Mouse (Mus musculus) forebrain, embryonic 15.5 days (tissue): ENCODE measurements around the gene Ces2f. TPM values are rescaled to one million over a fixed set of nuclear protein-coding genes. Genes with fewer than 3 reads are reported as not detected.

Source experiments
- ATAC-seq: fragments of 200-750 bp; cut with Nextera tagmentation; replicated peaks from 2 replicates; pipeline ENCODE4 v1.8.0; 2017; ENCODE audit warnings: mild to moderate bottlenecking, moderate TSS enrichment, moderate library complexity
- H3K27ac ChIP-seq: fragments of 300-500 bp; sonication (generic); replicated peaks from 2 replicates; pipeline ENCODE4 v1.5.1; 2015; ENCODE audit warnings: mild to moderate bottlenecking, inconsistent platforms
- H3K27me3 ChIP-seq: fragments of 300-500 bp; sonication (generic); 2 replicates; pipeline ENCODE4 v1.6.1; 2015; ENCODE audit warnings: inconsistent platforms
- H3K36me3 ChIP-seq: fragments of 300-500 bp; sonication (generic); 2 replicates; pipeline ENCODE4 v1.6.1; 2015; ENCODE audit warnings: mild to moderate bottlenecking, inconsistent platforms
- H3K4me1 ChIP-seq: fragments of 300-500 bp; sonication (generic); 2 replicates; pipeline ENCODE4 v1.6.1; 2015; ENCODE audit warnings: inconsistent platforms
- H3K4me2 ChIP-seq: fragments of 300-500 bp; sonication (generic); replicated peaks from 2 replicates; pipeline ENCODE4 v1.6.1; 2015; ENCODE audit warnings: mild to moderate bottlenecking, inconsistent platforms
- H3K4me3 ChIP-seq: fragments of 300-500 bp; sonication (generic); 2 replicates; pipeline ENCODE4 v1.5.1; 2015; ENCODE audit warnings: mild to moderate bottlenecking, inconsistent platforms
- H3K9ac ChIP-seq: fragments of 300-500 bp; sonication (generic); replicated peaks from 2 replicates; pipeline ENCODE4 v1.6.1; 2015; ENCODE audit warnings: mild to moderate bottlenecking, inconsistent platforms
- H3K9me3 ChIP-seq: fragments of 300-500 bp; sonication (generic); 2 replicates; pipeline ENCODE4 v1.6.1; 2016; ENCODE audit warnings: inconsistent platforms
- WGBS: fragments of 180-500 bp; shearing (Covaris S2); methylation state at CpG from one replicate; pipeline ENCODE4 v1.1.7; 2015; ENCODE audit warnings: mixed read lengths; 5-methylcytosine and 5-hydroxymethylcytosine counted together
- polyA plus RNA-seq: library from polyadenylated mRNA; unstranded; fragments of >200 nt; fragmentation: Nextera tagmentation; extraction: Ambion mirVana; gene quantifications from 2 replicates; pipeline ENCODE4 v1.2.1, GENCODE M21; 2015

Gene Ces2f
- polyA plus RNA-seq, 1 experiment from 2014 or later: not detected

DNA sequence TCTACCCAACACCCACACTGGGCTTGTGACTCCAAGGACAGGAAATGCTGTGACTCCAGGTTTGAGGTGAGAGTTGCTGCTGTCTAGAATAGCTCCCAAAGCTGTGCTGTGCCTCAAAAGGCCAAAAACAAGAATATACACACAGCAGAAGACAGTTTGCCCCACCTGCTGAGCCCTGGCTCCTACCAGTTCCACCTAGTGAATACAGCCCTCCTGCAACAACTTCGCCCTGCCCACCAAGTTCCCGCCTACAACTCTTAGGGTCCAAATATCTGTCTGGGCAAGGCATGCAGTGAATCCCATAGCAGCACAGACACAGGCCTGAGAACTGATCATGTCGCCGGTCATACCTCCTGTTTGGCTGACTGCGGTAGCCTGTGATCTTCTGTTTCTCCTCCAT lies 37.0 kb downstream of the Ces2f start:
- no peak for ATAC-seq
- Histone ChIP-seq H3K4me2 (no peak overlapping the region), H3K4me3 (no peak overlapping the region), H3K27me3 (no peaks in the 10 kb centered on the region), H3K36me3 (no peaks in the 10 kb centered on the region), H3K9ac (no peak overlapping the region), H3K9me3 (no peaks in the 10 kb centered on the region), H3K27ac (no peak overlapping the region), H3K4me1 (no peaks in the 10 kb centered on the region)
- WGBS: 92% methylated on average over 5 of the region's 5 CpGs

DNA sequence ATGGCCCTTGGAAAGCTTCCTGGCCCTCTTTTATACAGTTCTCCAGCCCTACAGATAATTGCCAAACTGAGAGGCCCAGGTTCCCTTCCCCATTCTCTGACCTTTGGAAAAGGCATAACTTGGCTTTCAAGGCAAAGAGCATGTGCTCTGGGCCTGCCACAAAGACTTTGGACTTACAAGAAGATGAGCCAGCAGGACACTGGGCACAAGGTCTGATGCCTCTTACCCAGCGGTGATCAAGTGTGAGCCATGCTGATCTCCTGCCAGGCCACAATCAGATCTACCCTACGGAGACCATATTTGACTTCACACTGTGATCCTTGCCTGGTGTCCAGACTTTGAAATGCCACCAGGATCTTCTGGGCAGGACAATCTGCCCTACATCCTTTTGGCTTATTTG lies 37.8 kb downstream of the Ces2f start:
- 96% methylated on average over 2 of the region's 2 CpGs for WGBS
- Histone ChIP-seq H3K27ac (no peak overlapping the region), H3K4me2 (no peak overlapping the region), H3K36me3 (no peaks in the 10 kb centered on the region), H3K9me3 (no peaks in the 10 kb centered on the region), H3K4me1 (no peaks in the 10 kb centered on the region), H3K4me3 (no peak overlapping the region), H3K9ac (no peak overlapping the region), H3K27me3 (no peaks in the 10 kb centered on the region)
- ATAC-seq: no peak

DNA sequence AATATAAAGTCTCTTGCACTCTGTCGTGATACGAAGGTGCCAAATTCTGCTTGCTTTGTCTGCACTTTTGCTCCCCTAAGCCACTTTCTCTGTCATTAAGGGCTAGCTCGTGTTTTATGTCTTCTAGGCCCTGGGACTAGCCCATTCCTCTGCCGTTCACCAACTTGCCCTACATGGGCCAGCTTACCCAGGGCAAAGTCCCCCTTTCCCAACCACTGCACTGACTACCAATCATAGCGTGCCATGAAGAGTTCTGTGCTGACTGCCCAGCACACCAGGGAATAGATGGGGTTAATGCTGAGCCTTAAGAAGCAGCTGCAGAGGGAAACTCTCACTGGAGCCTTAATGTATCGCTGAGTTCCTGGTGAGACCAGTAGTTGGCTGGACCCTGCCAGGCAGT lies 51.0 kb downstream of the Ces2f start:
- Histone ChIP-seq H3K27me3 (no peaks in the 10 kb centered on the region), H3K4me3 (no peak overlapping the region), H3K9ac (no peak overlapping the region), H3K4me1 (no peaks in the 10 kb centered on the region), H3K27ac (no peak overlapping the region), H3K4me2 (no peak overlapping the region), H3K36me3 (no peaks in the 10 kb centered on the region), H3K9me3 (no peaks in the 10 kb centered on the region)
- WGBS: 87% methylated on average over 6 of the region's 6 CpGs
- no peak for ATAC-seq

DNA sequence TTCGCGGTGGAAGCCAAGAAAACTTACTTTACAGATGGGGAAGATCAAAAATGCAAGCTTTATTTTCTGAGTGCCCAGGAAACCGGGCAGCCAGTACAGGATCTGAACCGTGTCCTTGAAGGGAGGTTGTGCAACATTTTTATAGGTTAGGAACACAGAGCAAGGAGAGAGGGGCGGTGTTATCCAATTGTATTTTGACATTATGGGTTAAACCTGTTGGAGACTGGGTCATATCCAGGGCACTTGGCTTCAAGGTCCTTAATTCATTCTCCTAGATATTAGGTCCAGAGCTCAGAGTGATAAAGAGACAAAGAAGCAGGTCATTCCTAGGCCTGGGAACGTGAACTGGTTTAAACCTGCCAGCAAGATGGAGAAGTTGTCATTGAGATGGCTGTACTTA lies 52.0 kb downstream of the Ces2f start:
- H3K4me2 ChIP-seq: no peak overlapping the region
- no peaks in the 10 kb centered on the region for H3K9me3 ChIP-seq
- ATAC-seq: no peak
- H3K9ac ChIP-seq: no peak overlapping the region
- 88% methylated on average over 6 of the region's 6 CpGs for WGBS
- H3K4me3 ChIP-seq: no peak overlapping the region
- H3K4me1 ChIP-seq: no peaks in the 10 kb centered on the region
- H3K27ac ChIP-seq: no peak overlapping the region
- H3K36me3 ChIP-seq: no peaks in the 10 kb centered on the region
- no peaks in the 10 kb centered on the region for H3K27me3 ChIP-seq

DNA sequence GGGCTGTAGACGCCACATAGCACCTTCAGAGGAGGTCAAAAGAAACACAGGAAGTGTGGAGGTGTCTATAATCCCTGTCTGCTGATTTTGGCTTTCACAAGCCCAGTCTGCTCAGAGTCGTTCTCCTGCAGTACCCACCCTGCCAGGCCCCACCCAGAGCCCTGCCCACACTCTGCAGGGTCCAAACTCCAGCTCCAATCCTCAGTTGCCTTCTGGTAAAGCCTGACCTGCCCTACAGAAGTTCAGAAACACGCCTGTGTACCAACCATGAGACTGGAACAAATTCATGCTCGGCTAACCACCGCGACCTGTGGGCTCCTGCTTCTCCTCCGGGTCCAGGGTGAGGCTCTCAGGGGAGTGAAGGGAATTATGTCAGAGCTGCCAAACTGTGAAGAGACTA lies 53.4 kb downstream of the Ces2f start, which contains the start of gene Ces2h:
Gene Ces2h (plus strand): TSS at position 268 of the 400 bp plus-strand sequence.
- H3K4me1 ChIP-seq: no peaks in the 10 kb centered on the region
- no peak within 1 kb of the TSS for H3K27ac ChIP-seq
- no peak within 1 kb of the TSS for H3K4me2 ChIP-seq
- H3K27me3 ChIP-seq: no peaks in the 10 kb centered on the region
- no peaks in the 10 kb centered on the region for H3K9me3 ChIP-seq
- no peaks in the 10 kb centered on the region for H3K36me3 ChIP-seq
- no peak within 1 kb of the TSS for H3K9ac ChIP-seq
- WGBS: 83% methylated on average over 7 of the region's 7 CpGs
- no peak within 1 kb of the TSS for H3K4me3 ChIP-seq
- ATAC-seq: no peak

Other genes starting within 250 kb of the Ces2f start
- not detected in 2 replicates for gene Ces2a, start 213.4 kb upstream of the Ces2f start, polyA plus RNA-seq
- gene Ces2b, start 115.8 kb upstream of the Ces2f start, polyA plus RNA-seq: 0.20 TPM in 2 replicates
- not detected in 2 replicates for gene Ces2c, start 100.3 kb upstream of the Ces2f start, polyA plus RNA-seq
- not detected in 2 replicates for gene Ces2e, start 21.1 kb upstream of the Ces2f start, polyA plus RNA-seq
- gene Ces2g, start 14.4 kb downstream of the Ces2f start, polyA plus RNA-seq: not detected in 2 replicates
- not detected in 2 replicates for gene Ces2h, start 53.5 kb downstream of the Ces2f start, polyA plus RNA-seq
- gene Ces3a, start 101.2 kb downstream of the Ces2f start, polyA plus RNA-seq: not detected in 2 replicates
- not detected in 2 replicates for gene Ces3b, start 136.4 kb downstream of the Ces2f start, polyA plus RNA-seq
- 0.10 and 0.15 TPM in 2 replicates for gene Ces4a, start 184.4 kb downstream of the Ces2f start, polyA plus RNA-seq
- gene Cbfb, start 223.3 kb downstream of the Ces2f start, polyA plus RNA-seq: 33.4 and 35.4 TPM in 2 replicates